Mouse (Mus musculus): ENCODE results near the gene Egfl8. TPM values are rescaled to one million over a fixed set of nuclear protein-coding genes. Genes with fewer than 3 reads are reported as not detected.

The Egfl8 gene
- polyA plus RNA-seq, 1 experiment from 2014 or later: 15.5 TPM

DNA sequence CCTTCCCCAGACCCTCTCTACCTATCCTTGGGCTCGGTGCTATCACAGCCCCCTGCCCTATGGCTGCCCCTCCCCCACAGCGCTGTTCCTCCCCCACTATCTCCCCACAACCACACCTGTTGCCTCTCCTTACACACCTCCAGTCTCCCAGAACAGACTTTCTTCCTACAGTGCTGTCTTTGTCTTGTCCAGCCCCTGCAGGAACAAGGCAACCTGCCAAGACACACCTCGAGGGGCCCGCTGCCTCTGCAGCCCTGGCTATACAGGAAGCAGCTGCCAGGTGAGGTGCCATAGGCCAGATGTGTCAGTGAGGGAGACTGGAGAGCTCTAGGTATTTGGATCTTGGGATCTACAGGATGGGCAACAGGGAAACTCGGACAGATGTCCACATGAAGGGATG is 39.2 kb downstream of the Egfl8 start:
- H3K4me1 ChIP-seq: peaks cover 6% of the 10 kb centered on the region; the same call in 1 of the 2 replicates
- H3K27ac ChIP-seq: no peak overlapping the region
- H3K4me3 ChIP-seq: no peak overlapping the region
- ATAC-seq (ENCODE audit: low FRiP score, low read depth): no peak
- no peaks in the 10 kb centered on the region for H3K9me3 ChIP-seq
- no peaks in the 10 kb centered on the region for H3K36me3 ChIP-seq
- no peak overlapping the region for H3K4me2 ChIP-seq (replicated peaks)
- 75% methylated on average over 5 of the region's 5 CpGs for WGBS
- no peaks in the 10 kb centered on the region for H3K27me3 ChIP-seq (replicated peaks)
- H3K9ac ChIP-seq: no peak overlapping the region

DNA sequence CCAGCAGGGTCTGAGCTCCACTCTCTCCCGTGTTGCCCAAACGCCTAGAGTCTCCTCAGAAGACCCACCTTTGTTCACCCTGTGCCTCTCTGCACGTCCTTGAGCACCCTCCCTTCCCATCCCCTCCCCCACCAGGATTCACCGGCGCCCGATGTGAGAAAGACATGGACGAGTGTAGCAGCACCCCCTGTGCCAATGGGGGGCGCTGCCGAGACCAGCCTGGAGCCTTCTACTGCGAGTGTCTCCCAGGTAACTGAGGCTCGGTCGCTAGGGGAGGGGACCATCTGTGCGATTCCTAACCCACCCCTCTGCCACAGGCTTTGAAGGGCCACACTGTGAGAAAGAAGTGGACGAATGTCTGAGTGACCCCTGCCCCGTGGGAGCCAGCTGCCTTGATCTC is 43.4 kb downstream of the Egfl8 start:
- Histone ChIP-seq H3K4me2 (replicated peaks) (no peak overlapping the region), H3K27me3 (replicated peaks) (no peaks in the 10 kb centered on the region), H3K27ac (no peak overlapping the region), H3K36me3 (no peaks in the 10 kb centered on the region), H3K9ac (no peak overlapping the region), H3K9me3 (no peaks in the 10 kb centered on the region), H3K4me3 (no peak overlapping the region), H3K4me1 (peaks cover 6% of the 10 kb centered on the region; the same call in 1 of the 2 replicates)
- no peak for ATAC-seq (ENCODE audit: low FRiP score, low read depth)
- WGBS: 13% methylated on average over 15 of the region's 15 CpGs

DNA sequence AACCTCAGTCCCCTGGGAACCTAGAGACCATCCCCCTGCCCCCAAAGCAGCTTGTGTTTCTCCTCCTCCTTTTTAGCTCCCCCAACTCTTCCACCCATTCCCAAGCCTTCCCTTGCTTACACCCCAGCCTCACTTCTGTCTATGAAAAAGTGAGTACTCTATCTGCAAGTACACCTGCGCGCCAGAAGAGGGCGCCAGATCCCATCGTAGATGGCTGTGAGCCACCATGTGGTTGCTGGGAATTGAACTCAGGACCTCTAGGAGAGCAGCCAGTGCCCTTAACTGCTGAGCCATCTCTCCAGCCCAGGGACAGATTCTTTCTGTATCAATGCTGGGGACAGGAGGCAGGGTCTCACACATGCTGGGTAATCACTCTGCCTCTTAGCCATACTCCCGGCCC is 43.9 kb downstream of the Egfl8 start:
- no peaks in the 10 kb centered on the region for H3K36me3 ChIP-seq
- WGBS: 17% methylated on average over 5 of the region's 5 CpGs
- no peak overlapping the region for H3K4me3 ChIP-seq
- no peaks in the 10 kb centered on the region for H3K9me3 ChIP-seq
- H3K4me2 ChIP-seq (replicated peaks): no peak overlapping the region
- H3K9ac ChIP-seq: no peak overlapping the region
- no peak for ATAC-seq (ENCODE audit: low FRiP score, low read depth)
- H3K27ac ChIP-seq: no peak overlapping the region
- no peaks in the 10 kb centered on the region for H3K27me3 ChIP-seq (replicated peaks)
- peaks cover 6% of the 10 kb centered on the region; the same call in 1 of the 2 replicates for H3K4me1 ChIP-seq

DNA sequence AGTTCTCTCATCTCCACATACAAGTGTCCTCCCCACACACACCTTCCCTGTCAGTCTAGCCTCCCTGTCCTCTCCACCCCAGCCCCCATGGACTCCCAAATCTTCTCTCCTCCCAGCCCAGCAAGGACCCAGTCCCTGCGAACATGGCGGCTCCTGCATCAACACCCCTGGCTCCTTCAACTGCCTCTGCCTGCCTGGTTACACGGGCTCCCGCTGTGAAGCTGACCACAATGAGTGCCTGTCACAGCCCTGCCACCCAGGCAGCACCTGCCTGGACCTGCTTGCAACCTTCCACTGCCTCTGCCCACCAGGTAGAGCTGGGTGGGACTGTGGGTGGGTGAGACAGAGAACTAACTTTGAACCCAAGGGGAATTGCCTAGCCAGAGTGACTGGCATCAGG is 45.9 kb downstream of the Egfl8 start:
- Histone ChIP-seq H3K36me3 (no peaks in the 10 kb centered on the region), H3K9ac (no peak overlapping the region), H3K9me3 (no peaks in the 10 kb centered on the region), H3K4me3 (no peak overlapping the region), H3K27me3 (replicated peaks) (no peaks in the 10 kb centered on the region), H3K4me1 (peaks cover 6% of the 10 kb centered on the region; the same call in 1 of the 2 replicates), H3K27ac (no peak overlapping the region), H3K4me2 (replicated peaks) (no peak overlapping the region)
- no peak for ATAC-seq (ENCODE audit: low FRiP score, low read depth)
- WGBS: 75% methylated on average over 4 of the region's 4 CpGs

DNA sequence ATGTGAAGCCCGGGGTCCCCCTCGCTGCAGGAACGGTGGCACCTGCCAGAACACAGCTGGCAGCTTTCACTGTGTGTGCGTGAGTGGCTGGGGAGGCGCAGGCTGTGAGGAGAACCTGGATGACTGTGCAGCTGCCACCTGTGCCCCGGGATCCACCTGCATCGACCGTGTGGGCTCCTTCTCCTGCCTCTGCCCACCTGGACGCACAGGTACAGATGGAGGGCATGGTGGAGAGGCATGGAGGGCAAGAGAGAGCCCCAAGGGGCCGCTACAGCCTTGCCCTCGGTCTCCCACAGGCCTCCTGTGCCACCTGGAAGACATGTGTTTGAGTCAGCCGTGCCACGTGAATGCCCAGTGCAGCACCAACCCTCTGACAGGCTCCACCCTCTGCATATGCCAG is 47.4 kb downstream of the Egfl8 start:
- WGBS: 76% methylated on average over 13 of the region's 13 CpGs
- Histone ChIP-seq H3K9ac (no peak overlapping the region), H3K9me3 (no peaks in the 10 kb centered on the region), H3K4me2 (replicated peaks) (no peak overlapping the region), H3K27me3 (replicated peaks) (no peaks in the 10 kb centered on the region), H3K27ac (no peak overlapping the region), H3K4me3 (no peak overlapping the region), H3K36me3 (no peaks in the 10 kb centered on the region), H3K4me1 (peaks cover 13% of the 10 kb centered on the region; the same call in 1 of the 2 replicates)
- no peak for ATAC-seq (ENCODE audit: low FRiP score, low read depth)

GRCm38 (mm10) chr17:34567311-34567710 is 48.5 kb downstream of the Egfl8 start:
- H3K4me2 ChIP-seq (replicated peaks): no peak overlapping the region
- H3K4me1 ChIP-seq: peaks cover 9% of the 10 kb centered on the region; the same call in 1 of the 2 replicates
- no peak overlapping the region for H3K27ac ChIP-seq
- no peaks in the 10 kb centered on the region for H3K27me3 ChIP-seq (replicated peaks)
- no peaks in the 10 kb centered on the region for H3K9me3 ChIP-seq
- 78% methylated on average over 9 of the region's 9 CpGs for WGBS
- no peak overlapping the region for H3K4me3 ChIP-seq
- no peak for ATAC-seq (ENCODE audit: low FRiP score, low read depth)
- H3K36me3 ChIP-seq: no peaks in the 10 kb centered on the region
- H3K9ac ChIP-seq: no peak overlapping the region

DNA sequence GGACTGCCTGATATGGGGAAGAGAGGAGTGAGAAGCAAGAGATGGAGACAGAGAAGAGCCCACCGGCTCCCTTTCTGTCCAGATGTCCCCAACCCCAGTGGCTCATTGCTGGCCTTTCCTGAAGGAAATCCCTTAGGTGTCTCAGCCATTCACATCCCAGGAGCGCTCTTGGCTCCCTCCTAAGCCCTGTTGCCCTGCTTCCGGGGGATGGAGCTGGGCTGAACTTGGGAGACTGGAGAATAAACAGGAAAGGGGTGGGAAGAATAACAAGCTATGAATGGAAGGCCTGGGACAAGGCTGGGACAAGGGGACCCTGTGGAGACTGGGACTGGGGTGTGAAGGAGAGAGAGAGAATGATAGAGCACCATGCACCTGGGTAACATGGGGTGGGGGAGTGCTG is 51.0 kb downstream of the Egfl8 start:
- H3K9me3 ChIP-seq: no peaks in the 10 kb centered on the region
- no peak overlapping the region for H3K9ac ChIP-seq
- H3K4me2 ChIP-seq (replicated peaks): peak overlapping the region; percentile 20; the same call in 1 of the 2 replicates
- no peak for ATAC-seq (ENCODE audit: low FRiP score, low read depth)
- WGBS: 45% methylated on average over 3 of the region's 3 CpGs
- 0 out of 2 replicates have a peak overlapping the region, but pooled peaks have one; percentile 7 for H3K4me3 ChIP-seq
- H3K27me3 ChIP-seq (replicated peaks): no peaks in the 10 kb centered on the region
- no peak overlapping the region for H3K27ac ChIP-seq
- no peaks in the 10 kb centered on the region for H3K36me3 ChIP-seq
- H3K4me1 ChIP-seq: peaks cover 7% of the 10 kb centered on the region; the same call in 1 of the 2 replicates

DNA sequence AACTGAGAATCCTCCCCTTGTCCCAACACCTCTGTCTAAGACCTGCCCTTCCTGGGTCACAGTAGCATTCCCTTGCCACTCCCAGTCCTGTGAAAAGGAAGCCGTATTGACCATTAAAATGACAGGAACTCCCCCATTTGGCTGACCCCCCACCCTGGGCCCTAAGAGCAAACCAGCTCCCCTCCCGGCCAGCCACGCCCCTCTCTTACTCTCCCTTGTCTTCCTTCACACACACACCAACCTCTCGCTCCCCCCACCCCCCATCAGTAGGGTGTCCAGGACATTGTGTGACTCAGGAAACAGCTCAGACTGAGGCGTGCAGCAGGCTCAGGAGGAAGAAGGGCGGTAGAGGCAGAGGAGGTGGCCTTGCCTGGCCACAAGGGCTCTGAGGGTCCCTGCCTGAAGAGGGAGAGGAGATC is 51.8 kb downstream of the Egfl8 start, which contains the start of gene Notch4:
Notch4 (plus strand) TSS at position 266 of the 419 bp plus-strand sequence.
- peak within 1 kb of the TSS; percentile 7; the same call in 1 of the 2 replicates for H3K4me3 ChIP-seq
- H3K9me3 ChIP-seq: no peaks in the 10 kb centered on the region
- H3K36me3 ChIP-seq: no peaks in the 10 kb centered on the region
- no peaks in the 10 kb centered on the region for H3K27me3 ChIP-seq (replicated peaks)
- peaks cover 7% of the 10 kb centered on the region; the same call in 1 of the 2 replicates for H3K4me1 ChIP-seq
- WGBS: 11% methylated on average over 6 of the region's 6 CpGs
- no peak within 1 kb of the TSS for H3K9ac ChIP-seq
- no peak for ATAC-seq (ENCODE audit: low FRiP score, low read depth)
- H3K27ac ChIP-seq: no peak within 1 kb of the TSS
- H3K4me2 ChIP-seq (replicated peaks): peak within 1 kb of the TSS; percentile 20; the same call in 1 of the 2 replicates

DNA sequence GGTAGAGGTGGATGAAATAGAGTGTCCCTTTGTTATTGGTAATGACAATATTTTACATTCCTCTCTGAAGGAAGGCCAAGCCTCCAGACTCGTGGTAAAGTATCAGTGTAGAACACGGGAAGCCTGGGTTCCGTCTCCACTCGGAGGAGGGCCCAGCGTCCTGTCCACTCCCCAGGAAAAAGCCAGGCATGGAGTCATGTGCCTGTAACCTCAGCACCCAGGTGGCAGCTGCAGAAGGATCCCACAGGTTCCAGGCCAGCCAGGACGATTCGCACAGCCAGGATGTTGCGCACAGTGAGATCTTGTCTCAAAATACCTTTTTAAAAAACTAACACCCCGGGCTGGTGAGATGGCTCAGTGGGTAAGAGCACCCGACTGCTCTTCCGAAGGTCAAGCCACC is 52.4 kb downstream of the Egfl8 start:
- Histone ChIP-seq H3K4me3 (no peak overlapping the region), H3K27me3 (replicated peaks) (no peaks in the 10 kb centered on the region), H3K9ac (no peak overlapping the region), H3K9me3 (no peaks in the 10 kb centered on the region), H3K4me1 (peaks cover 7% of the 10 kb centered on the region; the same call in 1 of the 2 replicates), H3K4me2 (replicated peaks) (no peak overlapping the region), H3K27ac (no peak overlapping the region), H3K36me3 (no peaks in the 10 kb centered on the region)
- 78% methylated on average over 11 of the region's 11 CpGs for WGBS
- no peak for ATAC-seq (ENCODE audit: low FRiP score, low read depth)

Other genes starting within 250 kb of the Egfl8 start
- not detected in 2 replicates for gene Btnl1, start 238.8 kb downstream of the Egfl8 start, polyA plus RNA-seq (2016; fragmentation: Nextera tagmentation; extraction: Ambion mirVana)
- 1.4 and 1.6 TPM in 2 replicates for gene BC051142, start 217.2 kb downstream of the Egfl8 start, polyA plus RNA-seq (2016; fragmentation: Nextera tagmentation; extraction: Ambion mirVana)
- gene Btnl4, start 138.7 kb downstream of the Egfl8 start, polyA plus RNA-seq (2016; fragmentation: Nextera tagmentation; extraction: Ambion mirVana): not detected in 2 replicates
- gene Btnl6, start 98.6 kb downstream of the Egfl8 start, polyA plus RNA-seq (2016; fragmentation: Nextera tagmentation; extraction: Ambion mirVana): not detected in 2 replicates
- gene Notch4, start 51.7 kb downstream of the Egfl8 start, polyA plus RNA-seq (2016; fragmentation: Nextera tagmentation; extraction: Ambion mirVana): 10.2 and 11.6 TPM in 2 replicates
- 4.2 and 5.5 TPM in 2 replicates for gene Gpsm3, start 26.2 kb downstream of the Egfl8 start, polyA plus RNA-seq (2016; fragmentation: Nextera tagmentation; extraction: Ambion mirVana)
- 17.1 and 18.4 TPM in 2 replicates for gene Pbx2, start 24.7 kb downstream of the Egfl8 start, polyA plus RNA-seq (2016; fragmentation: Nextera tagmentation; extraction: Ambion mirVana)
- gene Ager, start 18.1 kb downstream of the Egfl8 start, polyA plus RNA-seq (2016; fragmentation: Nextera tagmentation; extraction: Ambion mirVana): 1.9 and 2.3 TPM in 2 replicates
- 249 and 263 TPM in 2 replicates for gene Rnf5, start 12.3 kb downstream of the Egfl8 start, polyA plus RNA-seq (2016; fragmentation: Nextera tagmentation; extraction: Ambion mirVana)
- gene Agpat1, start 11.7 kb downstream of the Egfl8 start, polyA plus RNA-seq (2016; fragmentation: Nextera tagmentation; extraction: Ambion mirVana): 81.1 and 97.7 TPM in 2 replicates
- 22.9 and 25.2 TPM in 2 replicates for gene Ppt2, start 12.5 kb upstream of the Egfl8 start, polyA plus RNA-seq (2016; fragmentation: Nextera tagmentation; extraction: Ambion mirVana)
- gene Prrt1, start 13.6 kb upstream of the Egfl8 start, polyA plus RNA-seq (2016; fragmentation: Nextera tagmentation; extraction: Ambion mirVana): 1.4 and 1.6 TPM in 2 replicates
- 17.4 and 17.5 TPM in 2 replicates for gene Fkbpl, start 28.8 kb upstream of the Egfl8 start, polyA plus RNA-seq (2016; fragmentation: Nextera tagmentation; extraction: Ambion mirVana)
- 116 and 120 TPM in 2 replicates for gene Atf6b, start 31.2 kb upstream of the Egfl8 start, polyA plus RNA-seq (2016; fragmentation: Nextera tagmentation; extraction: Ambion mirVana)
- 0.03 TPM in 2 replicates for gene Tnxb, start 54.6 kb upstream of the Egfl8 start, polyA plus RNA-seq (2016; fragmentation: Nextera tagmentation; extraction: Ambion mirVana)
- gene C4b, start 127.9 kb upstream of the Egfl8 start, polyA plus RNA-seq (2016; fragmentation: Nextera tagmentation; extraction: Ambion mirVana): not detected in 2 replicates
- gene Cyp21a1, start 188.6 kb upstream of the Egfl8 start, polyA plus RNA-seq (2016; fragmentation: Nextera tagmentation; extraction: Ambion mirVana): not detected in 2 replicates
- gene Stk19, start 221.0 kb upstream of the Egfl8 start, polyA plus RNA-seq (2016; fragmentation: Nextera tagmentation; extraction: Ambion mirVana): 30.8 and 30.9 TPM in 2 replicates
- 64.1 and 66.2 TPM in 2 replicates for gene Dxo, start 221.0 kb upstream of the Egfl8 start, polyA plus RNA-seq (2016; fragmentation: Nextera tagmentation; extraction: Ambion mirVana)
- 61.2 and 64.7 TPM in 2 replicates for gene Skiv2l, start 234.2 kb upstream of the Egfl8 start, polyA plus RNA-seq (2016; fragmentation: Nextera tagmentation; extraction: Ambion mirVana)
- gene Nelfe, start 234.4 kb upstream of the Egfl8 start, polyA plus RNA-seq (2016; fragmentation: Nextera tagmentation; extraction: Ambion mirVana): 95.9 and 98.6 TPM in 2 replicates
- gene Cfb, start 246.5 kb upstream of the Egfl8 start, polyA plus RNA-seq (2016; fragmentation: Nextera tagmentation; extraction: Ambion mirVana): 2.0 and 3.0 TPM in 2 replicates

Measured in neural tube, embryonic 12.5 days (tissue).